Mouse (Mus musculus): ENCODE results near the gene Haus8. TPM values are rescaled to one million over a fixed set of nuclear protein-coding genes. Genes with fewer than 3 reads are reported as not detected.
"Not testable (repeated sequence)": the region's sequence is repeated elsewhere in the genome, so short reads cannot be mapped to it uniquely, and the experiment has no call there.

Gene Haus8
- polyA plus RNA-seq, 1 experiment = 3.5 TPM

- Histone ChIP-seq H3K9me3 (ENCODE audit: control insufficient read depth, low read length) (peaks cover 2% of the 10 kb centered on the region; the same call in 1 of the 2 replicates), H3K4me1 (ENCODE audit: control insufficient read depth) (peaks cover 14% of the 10 kb centered on the region), H3K36me3 (ENCODE audit: control insufficient read depth) (peaks cover 45% of the 10 kb centered on the region), H3K27me3 (ENCODE audit: control insufficient read depth) (no peaks in the 10 kb centered on the region), H3K4me3 (replicated peaks) (no peak overlapping the region)
- no peak for TF ChIP-seq GATA1 (IDR thresholded peaks at IDR 0.05; ENCODE audit: low read length)
- TF ChIP-seq TAL1 (IDR thresholded peaks at IDR 0.05; ENCODE audit: low read length) = no peak
Observed at GRCm38 (mm10) chr8:71307371-71307770, 34.6 kb upstream of the Haus8 start.

GRCm38 (mm10) chr8:71305988-71306387 lies 33.3 kb upstream of the Haus8 start:
- Histone ChIP-seq H3K4me3 (replicated peaks) (no peak overlapping the region), H3K36me3 (ENCODE audit: control insufficient read depth) (peaks cover 47% of the 10 kb centered on the region), H3K9me3 (ENCODE audit: control insufficient read depth, low read length) (peaks cover 3% of the 10 kb centered on the region; the same call in 1 of the 2 replicates), H3K4me1 (ENCODE audit: control insufficient read depth) (peaks cover 15% of the 10 kb centered on the region), H3K27me3 (ENCODE audit: control insufficient read depth) (no peaks in the 10 kb centered on the region)
- TF ChIP-seq TAL1 (IDR thresholded peaks at IDR 0.05; ENCODE audit: low read length) = no peak
- TF ChIP-seq GATA1 (IDR thresholded peaks at IDR 0.05; ENCODE audit: low read length) = no peak

DNA sequence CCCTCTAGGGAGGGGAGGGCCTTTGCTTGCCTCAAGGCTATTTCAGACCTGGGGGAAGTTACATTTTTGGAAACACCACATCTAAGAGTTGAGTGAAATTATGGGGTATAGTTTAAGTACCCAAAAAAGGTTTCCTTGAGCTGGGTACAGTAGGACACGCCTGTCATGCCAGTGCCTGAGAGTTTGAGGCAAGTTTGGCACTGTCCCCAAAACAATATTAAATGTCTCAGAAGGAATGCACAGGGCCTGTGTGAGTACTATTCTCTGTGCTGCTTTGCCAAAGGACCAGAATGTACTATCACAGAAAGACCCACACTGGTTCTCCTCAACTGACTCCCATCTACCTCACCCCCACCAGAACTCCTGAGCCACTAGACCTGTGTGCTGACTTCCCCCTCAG lies 30.9 kb upstream of the Haus8 start:
- H3K4me3 ChIP-seq (replicated peaks) = no peak overlapping the region
- peaks cover 14% of the 10 kb centered on the region for H3K4me1 ChIP-seq (ENCODE audit: control insufficient read depth)
- no peak for TF ChIP-seq TAL1 (IDR thresholded peaks at IDR 0.05; ENCODE audit: low read length)
- H3K9me3 ChIP-seq (ENCODE audit: control insufficient read depth, low read length) = peaks cover 3% of the 10 kb centered on the region; the same call in 1 of the 2 replicates
- no peaks in the 10 kb centered on the region for H3K27me3 ChIP-seq (ENCODE audit: control insufficient read depth)
- peaks cover 56% of the 10 kb centered on the region for H3K36me3 ChIP-seq (ENCODE audit: control insufficient read depth)

DNA sequence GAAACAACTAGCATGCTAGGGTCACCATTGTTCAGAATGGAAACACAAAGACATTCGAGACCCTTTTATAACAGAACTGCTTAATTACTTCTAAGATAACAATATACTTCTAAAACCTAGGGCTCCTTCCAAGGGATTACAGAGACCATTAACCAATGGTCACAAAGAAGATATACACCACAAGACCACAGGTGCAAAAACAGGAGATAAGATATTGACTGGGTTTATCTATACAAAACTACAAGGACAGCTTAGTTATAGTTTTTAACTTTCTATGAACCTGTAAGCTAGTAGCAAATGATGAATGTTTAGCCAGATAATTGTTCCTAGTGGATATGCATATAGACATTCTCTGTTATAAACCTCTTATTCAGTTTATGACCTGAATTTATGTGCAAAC lies 30.1 kb upstream of the Haus8 start:
- H3K4me1 ChIP-seq (ENCODE audit: control insufficient read depth) = peaks cover 12% of the 10 kb centered on the region

GRCm38 (mm10) chr8:71299716-71300115 lies 27.0 kb upstream of the Haus8 start:
- H3K4me3 ChIP-seq (replicated peaks) = no peak overlapping the region
- H3K36me3 ChIP-seq (ENCODE audit: control insufficient read depth) = peaks cover 66% of the 10 kb centered on the region
- no peaks in the 10 kb centered on the region for H3K27me3 ChIP-seq (ENCODE audit: control insufficient read depth)

More for the DNA sequence above, 30.1 kb upstream of the Haus8 start:
- no peak overlapping the region for H3K4me3 ChIP-seq (replicated peaks)
- no peak for TF ChIP-seq GATA1 (IDR thresholded peaks at IDR 0.05; ENCODE audit: low read length)
- TF ChIP-seq TAL1 (IDR thresholded peaks at IDR 0.05; ENCODE audit: low read length) = no peak
- peaks cover 3% of the 10 kb centered on the region; the same call in 1 of the 2 replicates for H3K9me3 ChIP-seq (ENCODE audit: control insufficient read depth, low read length)
- peaks cover 56% of the 10 kb centered on the region for H3K36me3 ChIP-seq (ENCODE audit: control insufficient read depth)
- H3K27me3 ChIP-seq (ENCODE audit: control insufficient read depth) = no peaks in the 10 kb centered on the region

DNA sequence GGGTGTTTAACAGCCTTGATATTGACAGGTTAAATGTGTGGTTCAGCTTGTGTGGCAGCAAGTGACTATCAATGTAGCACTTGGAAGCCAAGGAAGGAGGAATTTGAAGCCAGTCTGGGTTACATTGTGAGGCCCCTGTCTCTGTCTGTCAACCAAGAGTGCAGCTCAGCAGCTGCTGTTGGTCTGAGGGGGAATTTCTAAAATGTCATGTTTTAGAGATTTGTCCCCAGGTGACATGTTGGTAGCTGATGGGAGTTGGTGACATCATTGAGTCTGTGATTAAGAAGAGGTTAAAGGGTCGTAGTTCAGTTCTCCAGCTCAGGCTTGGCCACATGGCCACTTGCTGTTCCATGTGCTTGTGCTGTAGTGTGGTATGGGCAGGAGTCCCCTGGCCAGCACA lies 24.7 kb upstream of the Haus8 start:
- H3K36me3 ChIP-seq (ENCODE audit: control insufficient read depth) = peaks cover 61% of the 10 kb centered on the region
- H3K4me3 ChIP-seq (replicated peaks) = no peak overlapping the region
- no peaks in the 10 kb centered on the region for H3K27me3 ChIP-seq (ENCODE audit: control insufficient read depth)
- peaks cover 6% of the 10 kb centered on the region for H3K4me1 ChIP-seq (ENCODE audit: control insufficient read depth)
- H3K9me3 ChIP-seq (ENCODE audit: control insufficient read depth, low read length) = peaks cover 2% of the 10 kb centered on the region; the same call in 1 of the 2 replicates
- no peak for TF ChIP-seq GATA1 (IDR thresholded peaks at IDR 0.05; ENCODE audit: low read length)
- no peak for TF ChIP-seq TAL1 (IDR thresholded peaks at IDR 0.05; ENCODE audit: low read length)

More at GRCm38 (mm10) chr8:71299716-71300115, 27.0 kb upstream of the Haus8 start:
- Histone ChIP-seq H3K9me3 (ENCODE audit: control insufficient read depth, low read length) (peaks cover 3% of the 10 kb centered on the region; the same call in 1 of the 2 replicates), H3K4me1 (ENCODE audit: control insufficient read depth) (peaks cover 8% of the 10 kb centered on the region)
- TF ChIP-seq TAL1 (IDR thresholded peaks at IDR 0.05; ENCODE audit: low read length) = no peak
- no peak for TF ChIP-seq GATA1 (IDR thresholded peaks at IDR 0.05; ENCODE audit: low read length)

DNA sequence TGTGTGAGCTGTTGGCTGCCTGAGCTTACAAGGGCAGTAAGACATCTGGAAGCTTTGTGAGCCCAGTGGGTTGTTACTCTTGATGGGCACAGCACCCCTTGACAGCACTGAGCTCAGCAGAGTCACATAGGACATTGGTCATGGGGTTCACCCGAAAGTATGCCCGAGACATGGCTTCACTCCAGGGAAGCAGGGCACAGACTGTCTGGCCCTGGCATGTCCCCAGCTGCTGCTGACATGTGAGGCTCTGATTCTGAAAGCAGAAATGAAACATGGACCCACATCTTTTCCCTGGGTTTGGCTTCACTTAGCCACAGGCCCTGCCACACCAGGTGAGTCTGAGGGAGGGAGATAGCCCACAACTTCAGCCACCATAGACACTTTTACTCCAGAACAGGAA lies 24.1 kb upstream of the Haus8 start:
- Histone ChIP-seq H3K36me3 (ENCODE audit: control insufficient read depth) (peaks cover 59% of the 10 kb centered on the region), H3K4me3 (replicated peaks) (no peak overlapping the region), H3K27me3 (ENCODE audit: control insufficient read depth) (no peaks in the 10 kb centered on the region), H3K4me1 (ENCODE audit: control insufficient read depth) (peaks cover 2% of the 10 kb centered on the region; the same call in 1 of the 2 replicates), H3K9me3 (ENCODE audit: control insufficient read depth, low read length) (no peaks in the 10 kb centered on the region)
- no peak for TF ChIP-seq GATA1 (IDR thresholded peaks at IDR 0.05; ENCODE audit: low read length)
- no peak for TF ChIP-seq TAL1 (IDR thresholded peaks at IDR 0.05; ENCODE audit: low read length)

GRCm38 (mm10) chr8:71296188-71296621 lies 23.5 kb upstream of the Haus8 start:
- no peak for TF ChIP-seq GATA1 (IDR thresholded peaks at IDR 0.05; ENCODE audit: low read length)
- no peak for TF ChIP-seq TAL1 (IDR thresholded peaks at IDR 0.05; ENCODE audit: low read length)
- H3K36me3 ChIP-seq (ENCODE audit: control insufficient read depth) = peaks cover 63% of the 10 kb centered on the region
- no peaks in the 10 kb centered on the region for H3K27me3 ChIP-seq (ENCODE audit: control insufficient read depth)
- no peaks in the 10 kb centered on the region for H3K9me3 ChIP-seq (ENCODE audit: control insufficient read depth, low read length)
- no peak overlapping the region for H3K4me3 ChIP-seq (replicated peaks)
- peaks cover 2% of the 10 kb centered on the region; the same call in 1 of the 2 replicates for H3K4me1 ChIP-seq (ENCODE audit: control insufficient read depth)

DNA sequence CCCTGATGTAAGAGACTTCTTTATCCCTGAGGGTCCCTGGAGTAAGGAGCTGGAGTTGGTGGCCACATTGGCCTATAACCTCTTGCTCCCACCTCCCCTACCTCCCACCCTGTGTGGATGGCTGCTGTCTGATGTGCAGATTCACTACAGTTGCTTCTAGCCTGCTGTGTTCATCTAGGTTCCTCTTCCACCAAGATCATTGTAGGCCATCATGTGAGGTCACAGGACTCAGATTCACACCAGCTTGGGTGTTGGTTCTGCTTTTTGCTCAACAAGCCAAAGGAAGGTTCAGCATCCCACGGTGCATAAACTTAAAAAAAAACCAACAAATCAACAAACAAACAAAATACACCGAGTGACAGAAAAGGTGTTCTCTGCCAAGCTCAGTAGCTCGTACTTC lies 21.2 kb upstream of the Haus8 start:
- not testable (repeated sequence) for H3K4me1 ChIP-seq (ENCODE audit: control insufficient read depth); H3K27me3 ChIP-seq (ENCODE audit: control insufficient read depth)
- H3K36me3 ChIP-seq (ENCODE audit: control insufficient read depth) = peaks cover 76% of the 10 kb centered on the region

GRCm38 (mm10) chr8:71291351-71291750 lies 18.6 kb upstream of the Haus8 start:
- H3K36me3 ChIP-seq (ENCODE audit: control insufficient read depth) = peaks cover 63% of the 10 kb centered on the region
- H3K9me3 ChIP-seq (ENCODE audit: control insufficient read depth, low read length) = peaks cover 3% of the 10 kb centered on the region; the same call in 1 of the 2 replicates
- H3K4me1 ChIP-seq (ENCODE audit: control insufficient read depth) = peaks cover 2% of the 10 kb centered on the region; the same call in 1 of the 2 replicates
- no peak overlapping the region for H3K4me3 ChIP-seq (replicated peaks)
- TF ChIP-seq TAL1 (IDR thresholded peaks at IDR 0.05; ENCODE audit: low read length) = no peak
- TF ChIP-seq GATA1 (IDR thresholded peaks at IDR 0.05; ENCODE audit: low read length) = no peak
- no peaks in the 10 kb centered on the region for H3K27me3 ChIP-seq (ENCODE audit: control insufficient read depth)

More for the DNA sequence above, 21.2 kb upstream of the Haus8 start:
- H3K4me3 ChIP-seq (replicated peaks); H3K9me3 ChIP-seq (ENCODE audit: control insufficient read depth, low read length): not testable (repeated sequence)
